Mouse (Mus musculus) cerebellum, adult 2 months (tissue): ENCODE results near the gene Map3k1. TPM values are rescaled to one million over a fixed set of nuclear protein-coding genes. Genes with fewer than 3 reads are reported as not detected.

ENCODE experiments used
- DNase-seq, 2 experiments: peaks; one replicate each; pipeline ENCODE4 v3.0.0; 2021
- H3K27ac ChIP-seq: fragments of 200-500 bp; 2 replicates; pipeline ENCODE4 v1.5.1; 2012; ENCODE audit warnings: low read length, control low read depth, inconsistent platforms; ENCODE audit not compliant: insufficient read depth
- H3K27me3 ChIP-seq: fragments of 200-500 bp; 2 replicates; pipeline ENCODE4 v1.6.1; 2012; ENCODE audit warnings: inconsistent platforms, mild to moderate bottlenecking, low read length, moderate library complexity; ENCODE audit not compliant: control insufficient read depth, insufficient read depth
- H3K4me1 ChIP-seq: fragments of 200-500 bp; 2 replicates; pipeline ENCODE4 v1.6.1; 2011; ENCODE audit warnings: low read length; ENCODE audit not compliant: control insufficient read depth, insufficient read depth
- H3K4me3 ChIP-seq: fragments of 200-500 bp; replicated peaks from 2 replicates; pipeline ENCODE3; 2011; ENCODE audit warnings: mild to moderate bottlenecking, low read depth, low read length, control low read depth; ENCODE audit not compliant: insufficient read depth
- CTCF ChIP-seq: fragments of 200-500 bp; IDR thresholded peaks from 2 replicates; pipeline ENCODE4 v1.5.1; 2011; ENCODE audit warnings: low read depth, mild to moderate bottlenecking, control low read depth, low read length, moderate library complexity, borderline replicate concordance; ENCODE audit not compliant: insufficient read depth
- POLR2A ChIP-seq: fragments of 200-500 bp; IDR thresholded peaks from 2 replicates; pipeline ENCODE4 v1.6.1; 2011; ENCODE audit warnings: low read length, control low read depth, borderline replicate concordance; ENCODE audit not compliant: insufficient read depth
- WGBS: fragments of 180-500 bp; shearing (Covaris S2); methylation state at CpG from one replicate; pipeline ENCODE4 v1.1.7; 2018; 5-methylcytosine and 5-hydroxymethylcytosine counted together
- polyA plus RNA-seq: library from polyadenylated mRNA; depleted of rRNA; stranded (reverse); fragments of >200 nt; gene quantifications from 2 replicates; pipeline ENCODE4 v1.2.3, GENCODE M21; 2012

The Map3k1 gene
- polyA plus RNA-seq, 1 experiment: 12.3 TPM

GRCm38 (mm10) chr13:111808387-111808636 is 481 bp downstream of the Map3k1 start:
- DNase-seq: no peak
- H3K4me1 ChIP-seq: peaks cover 6% of the 10 kb centered on the region; the same call in 1 of the 2 replicates
- H3K27me3 ChIP-seq: 0 out of 2 replicates have a peak, but pooled peaks cover 1% of the 10 kb centered on the region
- H3K27ac ChIP-seq: peak overlapping the region; percentile 95
- TF ChIP-seq POLR2A (no peak), CTCF (no peak)
- WGBS: 0% methylated on average over 38 of the region's 38 CpGs
- H3K4me3 ChIP-seq: peak overlapping the region; percentile 91

GRCm38 (mm10) chr13:111807596-111808386 is 1.0 kb downstream of the Map3k1 start:
- peak; percentile 47 to 59 for DNase-seq

GRCm38 (mm10) chr13:111807105-111807595 is 1.6 kb downstream of the Map3k1 start:
- no peak for DNase-seq
- no peak overlapping the region for H3K27ac ChIP-seq
- H3K4me1 ChIP-seq: peaks cover 17% of the 10 kb centered on the region
- TF ChIP-seq CTCF (no peak), POLR2A (no peak)
- peak overlapping the region; percentile 91 for H3K4me3 ChIP-seq
- WGBS: 2% methylated on average over 11 of the region's 11 CpGs
- H3K27me3 ChIP-seq: 0 out of 2 replicates have a peak, but pooled peaks cover 1% of the 10 kb centered on the region

More at GRCm38 (mm10) chr13:111807596-111808386, 1.0 kb downstream of the Map3k1 start:
- Histone ChIP-seq H3K4me1 (peaks cover 12% of the 10 kb centered on the region; the same call in 1 of the 2 replicates), H3K4me3 (peak overlapping the region; percentile 91), H3K27me3 (0 out of 2 replicates have a peak, but pooled peaks cover 1% of the 10 kb centered on the region), H3K27ac (peak overlapping the region; percentile 74; the same call in 1 of the 2 replicates)
- TF ChIP-seq POLR2A (no peak), CTCF (no peak)
- WGBS: under 1% methylated on average over 76 of the region's 79 CpGs

- 41% methylated on average over 15 of the region's 15 CpGs for whole genome bisulfite sequencing
- H3K4me1 ChIP-seq: peaks cover 26% of the 10 kb centered on the region
- 0 out of 2 replicates have a peak, but pooled peaks cover 1% of the 10 kb centered on the region for H3K27me3 ChIP-seq
- H3K4me3 ChIP-seq: no peak overlapping the region
- TF ChIP-seq CTCF (no peak), POLR2A (no peak)
- H3K27ac ChIP-seq: no peak overlapping the region
- DNase-seq: no peak
These were observed 2.8 kb downstream of the Map3k1 start for GRCm38 (mm10) chr13:111805738-111806722.

- H3K27ac ChIP-seq: no peak overlapping the region; the same call in 1 of the 2 replicates
- H3K4me1 ChIP-seq: peaks cover 26% of the 10 kb centered on the region
- no peak overlapping the region for H3K4me3 ChIP-seq
- WGBS: 51% methylated on average over 10 of the region's 10 CpGs
- H3K27me3 ChIP-seq: 0 out of 2 replicates have a peak, but pooled peaks cover 1% of the 10 kb centered on the region
- TF ChIP-seq POLR2A (no peak), CTCF (no peak)
- DNase-seq: no peak
These were observed 3.7 kb downstream of the Map3k1 start for GRCm38 (mm10) chr13:111804951-111805673.

- no peak for DNase-seq
- Histone ChIP-seq H3K4me1 (peaks cover 26% of the 10 kb centered on the region), H3K27me3 (0 out of 2 replicates have a peak, but pooled peaks cover 1% of the 10 kb centered on the region), H3K4me3 (no peak overlapping the region), H3K27ac (no peak overlapping the region)
- TF ChIP-seq POLR2A (no peak), CTCF (no peak)
- 54% methylated on average over 8 of the region's 8 CpGs for WGBS
These were observed 4.6 kb downstream of the Map3k1 start for GRCm38 (mm10) chr13:111804189-111804588.

- no peak for DNase-seq
- Histone ChIP-seq H3K4me1 (peaks cover 31% of the 10 kb centered on the region), H3K27me3 (no peaks in the 10 kb centered on the region), H3K27ac (no peak overlapping the region), H3K4me3 (no peak overlapping the region)
- TF ChIP-seq POLR2A (no peak), CTCF (no peak)
- 38% methylated on average over 6 of the region's 6 CpGs for WGBS
These were observed 5.3 kb downstream of the Map3k1 start for GRCm38 (mm10) chr13:111803506-111803905.
